Mouse (Mus musculus): ENCODE data around the gene Rasa2.
"Not testable (repeated sequence)": the region's sequence is repeated elsewhere in the genome, so short reads cannot be mapped to it uniquely, and the experiment has no call there.

Gene Rasa2

DNA sequence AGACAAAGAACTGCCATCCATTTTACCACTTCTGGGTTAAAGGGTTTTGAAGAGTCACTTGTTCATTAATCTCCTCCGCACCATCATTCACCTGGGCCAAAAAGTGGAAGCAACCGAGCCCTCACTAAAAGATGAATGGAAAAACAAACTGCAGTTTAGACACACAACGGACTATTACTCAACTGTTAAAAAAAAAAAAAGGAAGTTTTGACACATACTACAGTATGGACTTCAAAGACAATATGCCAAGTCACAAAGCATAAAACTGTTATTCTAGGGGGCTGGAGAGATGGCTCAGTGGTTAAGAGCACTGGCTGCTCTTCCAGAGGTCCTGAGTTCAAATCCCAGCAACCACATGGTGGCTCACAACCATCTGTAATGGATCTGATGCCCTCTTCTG lies 12.6 kb upstream of the Rasa2 start:
- in situ Hi-C loops (cut with MboI, MseI), result not testable (repeated sequence)

DNA sequence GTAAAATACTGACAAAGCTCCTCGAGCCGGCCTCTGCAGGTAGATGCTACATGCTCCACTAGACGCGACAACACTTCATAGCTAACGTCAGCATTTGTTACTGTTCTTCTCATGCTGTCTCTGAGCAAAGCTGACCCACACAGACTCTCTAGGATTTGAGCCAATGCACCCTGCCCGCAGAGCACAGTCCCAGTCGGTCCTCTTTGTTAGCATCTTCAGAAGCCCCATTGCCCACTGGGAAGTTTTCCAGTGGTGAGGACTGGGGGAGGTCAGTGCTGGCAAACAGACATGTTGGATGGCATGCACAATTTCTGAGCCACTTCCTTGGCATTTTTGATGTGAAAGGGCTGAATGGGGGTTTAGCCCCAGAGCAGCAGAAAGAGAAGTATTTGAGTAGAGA lies 8.0 kb upstream of the Rasa2 start:
- in situ Hi-C loops (cut with MboI, MseI), result no loop called here

DNA sequence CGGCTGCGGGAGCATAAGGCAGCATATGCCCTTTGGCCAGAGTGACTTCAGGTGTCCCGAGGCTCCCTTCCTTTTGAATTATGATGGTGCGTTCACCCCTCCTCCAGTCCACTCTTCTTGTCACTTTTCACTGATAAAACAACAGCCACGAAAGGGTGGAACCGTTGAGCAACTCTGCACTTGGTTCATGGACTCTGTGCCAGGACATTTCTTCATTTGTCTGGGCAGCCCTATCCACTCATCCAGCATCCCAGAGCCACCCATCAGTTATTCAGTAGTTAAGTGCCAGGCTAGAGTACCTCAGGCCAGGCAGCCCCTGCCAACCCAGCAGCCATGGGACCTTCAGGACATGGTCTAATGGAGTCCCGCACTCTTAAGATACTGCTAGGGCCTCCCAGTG lies 7.1 kb upstream of the Rasa2 start:
- in situ Hi-C loops (cut with MboI, MseI), result no loop called here

DNA sequence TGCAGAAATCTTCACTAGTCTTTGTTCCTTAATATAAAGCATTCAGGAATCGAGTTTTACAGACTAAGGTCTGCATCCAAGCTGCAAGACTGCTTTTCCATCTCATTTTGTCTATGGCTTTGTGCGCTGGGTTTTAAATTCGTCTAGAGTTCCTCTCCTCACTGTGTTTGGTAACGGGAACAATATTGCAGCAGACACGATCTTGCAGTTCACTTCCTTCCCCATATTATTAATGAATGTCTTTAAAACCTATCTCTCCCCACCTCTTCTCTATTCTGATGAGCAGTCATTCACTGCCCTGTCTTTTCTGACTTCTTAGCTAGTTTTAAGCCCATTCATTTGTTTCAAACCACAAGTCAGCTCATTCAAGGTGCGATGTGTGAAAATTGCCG lies 5.7 kb upstream of the Rasa2 start:
- in situ Hi-C loops (cut with MboI, MseI), result no loop called here

DNA sequence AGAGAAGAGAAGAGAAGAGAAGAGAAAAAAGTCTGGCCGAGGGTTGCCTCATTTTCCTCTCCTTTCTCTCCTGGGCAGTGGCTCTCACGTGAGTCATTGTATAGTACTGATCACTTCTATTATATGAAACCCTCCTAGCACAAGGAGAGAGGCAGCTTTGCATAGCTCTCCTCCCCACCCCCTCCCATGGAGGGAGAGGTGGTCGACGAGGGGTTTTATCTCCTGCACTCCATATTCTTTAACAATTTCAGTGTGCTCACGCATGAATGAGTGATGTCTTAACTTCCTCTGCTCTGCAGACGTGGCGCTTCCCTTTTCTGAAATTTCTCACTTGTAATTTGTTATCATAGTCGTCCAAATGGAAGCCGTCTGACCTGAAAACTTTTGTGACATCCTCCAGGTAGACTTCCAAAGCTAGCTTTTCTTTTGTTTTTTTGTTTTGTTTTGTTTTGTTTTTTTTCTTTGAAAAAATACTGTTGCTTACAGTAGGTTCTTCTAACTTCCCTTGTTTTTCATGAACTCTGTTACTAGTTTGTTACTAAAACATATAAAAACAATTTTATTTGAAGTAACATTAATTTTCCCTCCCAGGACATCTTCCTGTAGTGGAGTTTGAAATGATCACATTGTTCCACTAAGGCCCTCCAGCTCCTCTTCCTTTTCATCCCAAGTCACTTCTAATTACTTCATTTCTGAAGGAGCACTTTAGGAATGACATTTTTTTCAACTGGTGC lies 5.2 kb upstream of the Rasa2 start:
- in situ Hi-C loops (cut with MboI, MseI), result no loop called here

DNA sequence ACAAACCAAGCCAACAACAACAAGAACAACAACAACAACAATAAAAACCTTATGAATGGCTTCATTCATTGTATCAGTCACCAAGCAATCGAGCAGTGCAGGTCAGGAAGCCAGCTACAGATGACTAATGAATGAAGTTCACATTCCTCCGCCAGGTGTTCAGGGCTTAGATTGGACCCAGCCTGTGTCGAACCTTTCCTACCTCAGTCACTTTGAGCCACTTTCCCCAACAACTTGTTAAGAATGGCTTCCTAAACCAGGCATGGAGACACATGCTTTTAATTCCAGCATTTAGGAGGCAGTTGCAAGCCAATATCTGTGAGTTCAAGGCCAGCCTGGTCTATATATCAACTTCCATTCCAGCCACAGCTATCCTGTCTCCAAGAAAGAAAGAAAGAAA lies 4.5 kb upstream of the Rasa2 start:
- in situ Hi-C loops (cut with MboI, MseI), result no loop called here

DNA sequence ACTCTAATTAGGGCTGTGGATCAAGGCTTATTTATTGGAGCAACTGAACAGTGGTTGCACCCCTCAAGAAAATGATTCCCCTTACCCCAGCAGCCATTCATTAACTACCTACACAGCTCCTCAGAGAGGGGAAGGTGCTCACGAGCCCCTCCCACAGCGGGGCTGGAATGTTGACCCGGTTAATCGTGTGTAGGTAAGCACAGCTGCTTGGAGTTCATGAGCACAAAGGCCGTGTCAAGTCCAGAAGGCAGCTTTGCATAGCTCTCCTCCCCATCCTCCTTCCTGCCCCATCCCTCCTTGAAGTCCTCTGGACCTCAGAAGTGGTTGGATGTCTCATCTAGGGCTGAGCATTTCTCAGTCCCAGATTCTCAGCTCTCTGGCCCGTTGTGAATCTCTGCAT lies 3.8 kb upstream of the Rasa2 start:
- in situ Hi-C loops (cut with MboI, MseI), result no loop called here

DNA sequence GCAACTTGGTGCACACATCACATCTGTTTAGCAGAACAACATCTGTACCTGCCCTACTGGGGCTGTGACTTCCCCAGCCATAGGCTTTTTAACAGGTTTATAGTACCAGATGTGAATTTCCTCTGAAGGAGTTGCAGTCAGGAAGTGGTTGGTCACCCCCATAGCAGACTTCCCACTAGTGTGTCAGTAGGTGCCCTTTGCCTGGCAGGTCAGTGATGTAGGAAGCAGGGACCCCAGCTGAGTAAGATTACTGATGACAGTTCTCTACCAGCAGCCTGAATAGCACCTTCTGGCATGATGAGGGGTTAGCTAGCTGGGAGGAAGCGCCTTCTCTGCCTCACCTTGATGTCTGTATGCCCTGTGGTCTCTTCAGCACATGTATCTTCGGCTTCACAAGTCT lies 2.4 kb upstream of the Rasa2 start:
- in situ Hi-C loops (cut with MboI, MseI), result no loop called here

DNA sequence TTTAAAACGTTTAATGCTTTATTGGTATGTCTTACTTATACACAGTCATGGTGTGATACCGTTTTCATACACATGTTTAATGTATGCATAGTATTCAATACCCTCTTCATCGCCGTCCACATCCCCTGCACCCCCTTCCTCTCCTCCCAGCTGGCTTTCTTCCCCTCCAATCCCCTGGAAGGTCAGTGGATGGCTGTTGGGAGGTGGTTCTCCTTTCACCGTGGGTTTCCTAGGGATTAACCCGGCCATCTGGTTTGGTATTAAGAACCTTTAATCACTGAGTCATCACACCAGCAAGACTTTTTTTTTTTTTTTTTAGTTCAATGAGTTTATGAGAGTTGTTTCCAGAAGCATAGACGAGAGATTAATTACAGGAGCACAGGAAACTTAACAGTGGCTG lies 1.3 kb upstream of the Rasa2 start:
- in situ Hi-C loops (cut with MboI, MseI), result no loop called here

DNA sequence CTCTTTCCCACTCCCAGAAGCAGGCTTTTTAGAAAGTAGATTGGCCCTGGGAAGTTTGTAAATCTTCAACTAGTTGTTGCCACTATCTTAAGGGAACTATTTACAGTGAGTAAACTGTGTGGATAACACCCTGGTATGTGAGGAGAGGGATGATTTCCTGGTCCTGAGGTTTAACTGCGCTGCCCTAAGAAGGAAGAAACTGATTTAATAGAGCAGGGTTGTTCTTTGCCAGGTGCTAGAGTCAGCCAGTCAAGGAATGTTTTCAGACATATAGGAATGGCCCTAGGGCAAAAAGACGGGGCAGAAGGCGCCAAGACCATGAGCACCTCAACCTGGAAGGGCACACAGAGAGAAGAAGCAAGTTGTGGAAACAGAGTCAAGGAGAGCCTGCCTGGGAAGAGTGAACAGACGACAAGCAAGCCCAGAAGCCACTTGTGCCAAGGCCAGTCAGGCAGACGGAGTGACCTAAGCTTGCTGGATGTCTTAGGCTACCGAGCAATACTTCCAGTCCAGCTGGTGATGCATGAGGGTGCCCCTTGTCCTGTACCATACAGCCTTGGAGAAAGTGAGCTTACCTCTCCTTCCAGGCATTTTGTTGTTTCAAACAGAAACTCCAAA lies 765 bp upstream of the Rasa2 start:
- in situ Hi-C loops (cut with MboI, MseI), result no loop called here

DNA sequence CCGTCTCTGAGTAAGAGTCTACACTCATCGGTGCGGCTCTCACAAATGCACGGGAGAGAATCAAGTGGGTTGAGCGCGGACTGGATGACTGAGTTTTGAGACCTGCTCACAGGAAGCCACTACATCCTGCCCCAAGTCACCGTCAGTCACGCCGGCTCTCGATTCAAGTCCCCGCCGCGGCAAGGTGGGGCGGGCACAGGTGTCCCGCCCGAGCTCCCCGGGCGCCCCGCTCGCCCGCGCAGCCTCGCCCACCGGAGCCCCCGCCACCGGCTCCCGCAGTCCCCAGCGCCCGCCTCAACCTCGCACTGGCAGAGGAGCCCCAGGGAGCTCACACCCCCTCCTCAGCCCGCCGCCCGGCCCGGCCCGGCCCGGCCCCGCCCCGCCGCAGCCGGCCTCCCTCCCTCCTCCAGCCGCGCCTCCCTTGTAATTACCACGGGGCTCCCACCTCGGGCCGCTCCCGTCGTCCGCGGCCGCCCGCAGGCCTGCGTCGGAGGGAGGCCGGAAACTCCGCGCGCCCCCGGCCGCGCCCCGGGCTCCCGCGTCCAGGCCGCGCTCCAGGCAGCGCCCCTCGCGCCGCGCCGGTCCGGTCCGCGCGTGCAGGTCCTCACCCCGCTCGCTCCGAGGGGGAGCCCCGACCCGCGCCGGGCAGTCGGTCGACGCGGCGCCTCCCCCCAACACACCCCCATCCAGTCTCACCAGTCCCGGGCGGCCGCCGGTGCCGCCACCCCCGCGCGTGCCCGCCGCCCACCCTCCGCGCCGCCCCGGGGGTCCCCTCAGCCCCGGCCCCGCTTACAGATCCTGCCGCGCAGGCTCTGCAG lies 637 bp downstream of the Rasa2 start:
- in situ Hi-C loops (cut with MboI, MseI), result no loop called here

DNA sequence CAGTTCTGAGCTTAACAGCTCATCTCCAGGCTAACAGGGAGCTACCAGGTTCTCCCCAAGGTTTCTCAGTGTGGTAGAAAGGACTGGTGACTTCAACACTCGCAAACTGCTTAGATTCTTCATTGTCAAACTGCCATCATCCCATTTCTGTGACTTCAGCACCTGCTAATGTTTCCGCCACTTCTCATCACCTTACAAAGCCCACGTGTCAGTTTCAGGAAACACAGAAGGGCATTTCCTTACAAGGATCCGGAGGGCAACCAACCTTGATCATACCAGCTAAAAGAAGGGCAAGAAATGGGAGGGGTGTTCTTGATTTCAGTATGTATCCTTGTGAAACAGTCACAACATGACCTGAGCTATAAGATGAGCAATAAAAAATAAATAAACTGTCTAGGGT lies 2.3 kb downstream of the Rasa2 start:
- in situ Hi-C loops (cut with MboI, MseI), result no loop called here

DNA sequence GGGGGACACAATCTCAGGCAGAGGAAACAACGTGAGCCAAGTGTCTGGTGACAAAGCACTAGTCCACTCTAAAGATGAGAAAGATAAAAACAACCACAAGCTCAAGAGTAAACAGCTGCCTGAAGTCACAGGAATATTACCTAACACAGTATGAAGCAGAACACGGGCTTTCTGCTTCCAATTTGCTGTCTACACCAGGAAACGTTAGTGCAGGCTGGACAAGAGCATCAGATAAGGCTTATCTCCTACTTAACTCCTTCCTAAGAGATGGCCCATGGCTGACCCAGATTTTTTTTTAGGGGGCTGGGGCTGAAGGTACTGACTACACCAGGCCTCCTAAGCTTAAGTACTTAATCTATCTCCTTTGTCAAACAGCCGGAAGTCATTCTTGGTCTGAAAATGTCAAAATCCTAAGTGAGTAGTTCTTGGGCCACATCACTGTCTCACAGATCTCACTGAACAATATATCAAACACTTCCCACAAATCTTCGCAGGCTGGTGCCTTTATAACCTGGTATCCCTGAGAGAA lies 3.8 kb downstream of the Rasa2 start:
- in situ Hi-C loops (cut with MboI, MseI), result no loop called here

DNA sequence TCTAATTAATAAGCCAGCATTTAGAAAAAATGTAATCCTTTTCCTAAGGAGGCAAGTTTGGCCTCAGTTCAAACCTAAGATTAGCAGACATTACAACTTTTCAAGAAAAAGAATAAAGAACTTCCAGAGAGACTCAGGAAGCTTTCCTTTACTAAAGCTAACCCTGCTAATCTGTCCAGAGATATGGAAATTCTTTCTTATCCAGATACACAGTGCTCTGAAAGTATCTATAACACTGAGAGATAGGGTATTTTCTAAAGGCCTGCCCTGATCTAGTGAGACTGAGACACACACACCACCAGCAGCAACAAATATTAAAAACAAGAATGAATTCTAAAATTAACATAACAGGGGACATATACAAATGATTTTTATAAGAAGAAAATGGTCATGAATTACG lies 4.4 kb downstream of the Rasa2 start:
- in situ Hi-C loops (cut with MboI, MseI), result no loop called here

DNA sequence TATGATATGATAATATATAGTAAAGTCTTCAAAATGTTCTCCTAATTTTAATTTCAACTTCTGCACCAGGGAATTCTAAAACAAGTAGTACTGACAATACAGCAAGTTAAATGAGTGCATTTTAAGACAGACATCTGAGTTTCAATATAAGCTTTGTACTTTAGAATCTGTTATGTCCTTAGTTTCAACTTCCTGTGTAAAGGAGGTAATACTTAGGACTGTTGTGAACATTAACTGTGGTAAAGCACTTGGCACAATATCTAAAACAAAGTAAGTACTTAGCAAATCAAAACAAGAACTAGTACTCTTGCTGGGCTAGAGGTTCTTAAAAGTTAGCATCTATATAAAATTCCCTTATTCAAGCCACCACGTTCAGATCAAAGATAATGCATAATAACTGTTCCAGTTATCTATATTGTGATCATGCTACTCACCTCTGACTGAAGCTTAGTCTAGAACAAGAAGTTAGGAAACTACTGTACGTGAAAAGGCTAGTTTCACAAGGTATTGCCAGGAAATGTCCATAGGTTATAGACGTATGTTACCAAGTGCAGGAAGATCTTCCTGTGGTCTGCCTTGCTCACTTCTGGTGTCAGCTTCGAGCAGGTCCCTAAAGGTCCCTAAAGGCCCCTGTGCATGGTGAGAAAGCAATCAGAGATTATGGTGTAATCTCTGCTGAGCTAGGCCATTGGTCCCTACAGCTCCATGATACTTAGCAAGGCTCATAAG lies 12.8 kb downstream of the Rasa2 start:
- in situ Hi-C loops (cut with MboI, MseI), result no loop called here

DNA sequence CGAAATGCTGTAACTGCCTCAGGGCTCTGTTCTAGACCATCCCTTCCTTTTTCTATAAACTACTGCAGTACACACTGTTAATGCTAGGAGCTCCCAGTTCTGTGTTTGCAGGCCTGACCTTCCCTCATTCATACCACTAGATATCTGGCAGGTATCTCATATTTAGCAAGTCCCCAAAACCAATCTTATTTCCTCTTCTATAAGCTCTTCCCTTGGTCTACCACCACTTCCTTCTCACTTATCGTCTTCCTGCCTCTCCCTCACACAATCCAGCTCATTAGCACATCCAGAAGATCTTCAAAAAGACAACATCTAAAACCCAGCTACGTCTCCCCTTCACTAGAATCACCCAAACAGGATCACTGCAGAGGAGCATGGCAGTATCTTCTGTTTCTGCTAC lies 19.1 kb downstream of the Rasa2 start:
- in situ Hi-C loops (cut with MboI, MseI), result no loop called here

DNA sequence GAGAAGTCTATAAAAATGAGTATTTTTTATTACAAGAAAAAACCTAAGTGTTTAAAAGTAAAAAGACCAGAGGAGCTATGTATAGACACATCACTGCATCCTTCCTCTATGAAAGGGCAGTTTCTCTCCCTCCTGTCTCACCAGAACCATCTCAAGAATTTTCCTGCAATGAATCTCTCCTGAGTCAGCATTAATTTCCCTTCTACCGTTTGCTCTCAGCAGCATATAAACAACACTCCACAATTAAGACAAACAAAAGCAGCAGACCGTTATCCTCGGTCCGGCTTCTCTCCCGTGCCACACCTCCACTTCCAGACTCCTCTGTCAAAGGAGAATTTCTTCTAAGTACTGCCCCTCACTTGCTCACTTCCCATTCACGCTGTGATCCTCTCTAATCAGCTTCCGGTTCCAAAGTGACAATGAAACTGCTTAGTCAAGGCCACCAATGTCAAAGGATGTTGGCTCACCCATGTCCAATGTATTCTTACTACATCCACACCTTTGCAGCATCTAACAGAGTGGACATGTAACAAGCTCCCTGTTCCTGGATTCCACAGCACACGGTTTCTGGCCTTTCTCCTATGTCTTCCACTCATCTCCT lies 19.6 kb downstream of the Rasa2 start:
- in situ Hi-C loops (cut with MboI, MseI), result no loop called here

DNA sequence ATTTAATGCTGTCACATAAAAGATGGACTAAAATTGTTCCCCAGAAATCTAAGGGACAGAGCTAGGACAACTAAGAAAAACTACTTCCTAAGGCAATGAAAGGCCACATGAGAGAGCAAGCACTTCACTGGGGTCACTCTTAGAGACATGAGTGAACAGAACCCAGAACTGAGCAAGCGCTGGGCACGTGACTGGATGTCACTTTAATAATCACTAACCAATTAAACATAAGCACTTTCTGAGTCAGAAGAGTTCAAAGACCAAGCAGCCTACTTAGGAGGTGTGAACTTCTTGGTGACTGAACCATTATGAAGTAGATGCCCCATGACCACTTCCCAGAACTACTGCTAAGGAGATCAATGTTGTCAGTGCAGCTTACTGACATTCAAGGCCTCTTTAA lies 20.6 kb downstream of the Rasa2 start:
- in situ Hi-C loops (cut with MboI, MseI), result no loop called here

DNA sequence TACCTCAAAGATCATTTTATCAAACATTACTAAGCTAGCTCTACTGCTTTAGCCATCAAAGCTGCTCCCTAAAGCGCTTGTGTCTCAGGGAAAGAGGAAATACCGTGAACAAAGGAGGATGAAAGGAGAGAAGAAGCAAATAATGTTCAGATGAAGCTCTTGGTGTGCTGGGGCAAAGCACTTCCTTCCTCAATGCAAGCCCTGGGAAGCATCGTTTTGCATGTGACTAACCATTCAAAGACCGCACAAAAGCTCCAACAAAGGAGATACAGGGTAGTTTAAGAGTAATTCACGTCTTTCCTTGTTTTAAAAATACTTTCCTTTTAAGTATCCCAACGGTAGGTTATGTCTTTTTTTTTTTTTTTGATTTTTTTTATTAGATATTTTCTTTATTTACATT lies 28.0 kb downstream of the Rasa2 start:
- in situ Hi-C loops (cut with MboI, MseI), result no loop called here

DNA sequence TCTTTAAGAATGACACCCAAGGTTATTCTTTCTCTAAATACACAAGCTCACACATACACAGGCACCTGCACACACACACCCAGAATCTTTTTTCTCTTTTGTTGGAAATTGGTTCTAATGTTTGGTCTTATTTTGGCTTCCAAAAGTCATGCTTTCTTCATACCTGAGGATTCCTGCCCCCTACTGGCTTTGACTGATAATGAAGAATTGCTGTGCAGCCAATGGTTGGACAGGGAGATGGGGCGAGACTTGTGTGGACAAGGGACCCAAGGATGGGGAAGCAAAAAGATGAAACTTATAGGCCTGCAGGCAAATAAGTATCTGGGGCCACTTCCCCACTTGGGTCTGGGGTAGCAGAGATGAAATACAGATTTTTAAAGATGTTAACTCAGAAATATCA lies 33.5 kb downstream of the Rasa2 start:
- in situ Hi-C loops (cut with MboI, MseI), result no loop called here

Measured in regulatory T cell (primary cell).